Comparison of ENCODE assay signal across 17 mouse cellular contexts in genomic region chr17:62655819-62656355, GRCm38 (mm10).
DNase-seq lines count a peak whose midpoint lies in the region; ATAC-seq and TF ChIP-seq lines count a peak whose summit lies in the region.
"Had no signal": no experiment of that assay in that cellular context is flagged by ENCODE, and none has a peak within 500 bp of the region (broad histone marks: within the 10 kb centered on the region; RNA-seq: fewer than 3 reads in every experiment).

No protein-coding gene starts in this region.

- H3K4me2 ChIP-seq in heart, embryonic 11.5 days = peak overlapping the region; percentile 56
- peak overlapping the region; percentile 36 for H3K4me2 ChIP-seq in liver, embryonic 11.5 days
- H3K4me2 ChIP-seq in liver, postnatal 0 days (ENCODE audit: low read depth, low read length) = peak overlapping the region; percentile 52
- H3K4me2 ChIP-seq: hindbrain, embryonic 12.5 days; liver, embryonic 15.5 days had no signal

- peak overlapping the region; percentile 6; the same call in 1 of the 2 replicates for H3K4me3 ChIP-seq in heart, embryonic 11.5 days (ENCODE audit: low read depth, low read length)
- H3K4me3 ChIP-seq in liver, embryonic 11.5 days (ENCODE audit: low read depth, low read length) = no peak overlapping the region
- H3K4me3 ChIP-seq in liver, postnatal 0 days (ENCODE audit: low read depth, low read length) = no peak overlapping the region
- H3K4me3 ChIP-seq: embryonic facial prominence, embryonic 10.5 days; gastrocnemius, adult 2 months; hindbrain, embryonic 12.5 days; liver, embryonic 15.5 days had no signal

- H3K27ac ChIP-seq in heart, embryonic 11.5 days (ENCODE audit: low read depth, low read length) = no peak overlapping the region
- no peak overlapping the region for H3K27ac ChIP-seq in liver, embryonic 11.5 days (ENCODE audit: low read depth, low read length)
- no peak overlapping the region for H3K27ac ChIP-seq in liver, postnatal 0 days (ENCODE audit: low read depth)
- H3K27ac ChIP-seq: embryonic facial prominence, embryonic 10.5 days; gastrocnemius, adult 2 months; hindbrain, embryonic 12.5 days; liver, embryonic 15.5 days had no signal

- no peak for TF ChIP-seq CTCF in liver, postnatal 0 days (IDR thresholded peaks at IDR 0.05; ENCODE audit: low read depth)

- H3K36me3 ChIP-seq in heart, embryonic 11.5 days (ENCODE audit: control insufficient read depth, insufficient read depth, low read length) = no peaks in the 10 kb centered on the region
- no peaks in the 10 kb centered on the region for H3K36me3 ChIP-seq in liver, embryonic 11.5 days (ENCODE audit: control insufficient read depth, insufficient read depth, low read length)
- no peaks in the 10 kb centered on the region for H3K36me3 ChIP-seq in liver, postnatal 0 days (replicated peaks; ENCODE audit: insufficient read depth, low read length)
- H3K36me3 ChIP-seq: hindbrain, embryonic 12.5 days; liver, embryonic 15.5 days had no signal

- H3K9me3 ChIP-seq in heart, embryonic 11.5 days (replicated peaks; ENCODE audit: control insufficient read depth, low read length) = no peaks in the 10 kb centered on the region
- no peaks in the 10 kb centered on the region for H3K9me3 ChIP-seq in liver, embryonic 11.5 days (ENCODE audit: control insufficient read depth, low read length)
- no peaks in the 10 kb centered on the region for H3K9me3 ChIP-seq in liver, postnatal 0 days (ENCODE audit: low read length)
- H3K9me3 ChIP-seq: embryonic facial prominence, embryonic 10.5 days; hindbrain, embryonic 12.5 days; liver, embryonic 15.5 days had no signal

- H3K9ac ChIP-seq in heart, embryonic 11.5 days (ENCODE audit: low read depth, low read length) = 0 out of 2 replicates have a peak overlapping the region, but pooled peaks have one; percentile 29
- no peak overlapping the region for H3K9ac ChIP-seq in liver, embryonic 11.5 days (ENCODE audit: low read depth, low read length)
- H3K9ac ChIP-seq in liver, postnatal 0 days (replicated peaks) = no peak overlapping the region
- H3K9ac ChIP-seq: hindbrain, embryonic 12.5 days; liver, embryonic 15.5 days had no signal

- H3K27me3 ChIP-seq in heart, embryonic 11.5 days (ENCODE audit: control insufficient read depth, insufficient read depth, low read length) = no peaks in the 10 kb centered on the region
- H3K27me3 ChIP-seq in liver, embryonic 11.5 days (replicated peaks; ENCODE audit: control insufficient read depth, insufficient read depth, low read length) = no peaks in the 10 kb centered on the region
- no peaks in the 10 kb centered on the region for H3K27me3 ChIP-seq in liver, postnatal 0 days (ENCODE audit: insufficient read depth, low read length)
- H3K27me3 ChIP-seq: hindbrain, embryonic 12.5 days; liver, embryonic 15.5 days had no signal

- H3K4me1 ChIP-seq in heart, embryonic 11.5 days (ENCODE audit: control insufficient read depth, insufficient read depth, low read length) = peaks cover 19% of the 10 kb centered on the region; the same call in 1 of the 2 replicates
- 0 out of 2 replicates have a peak, but pooled peaks cover 3% of the 10 kb centered on the region for H3K4me1 ChIP-seq in liver, embryonic 11.5 days (replicated peaks; ENCODE audit: control insufficient read depth, insufficient read depth, low read length)
- peaks cover 6% of the 10 kb centered on the region; the same call in 1 of the 2 replicates for H3K4me1 ChIP-seq in liver, postnatal 0 days (ENCODE audit: insufficient read depth)
- H3K4me1 ChIP-seq: liver, embryonic 15.5 days had no signal

- no peak for TF ChIP-seq EP300 in liver, postnatal 0 days (IDR thresholded peaks at IDR 0.05; ENCODE audit: low read depth)

- 20% methylated on average over 16 of the region's 16 CpGs for WGBS in heart, embryonic 11.5 days (ENCODE audit: insufficient replicate concordance)
- 34% methylated on average over 16 of the region's 16 CpGs for WGBS in liver, embryonic 11.5 days
- 43% methylated on average over 16 of the region's 16 CpGs for WGBS in liver, postnatal 0 days (ENCODE audit: insufficient replicate concordance)

- no peak for DNase-seq in heart, adult 9 months (ENCODE audit: low spot score in 2 of 2)
- no peak for DNase-seq in liver, embryonic 11.5 days (ENCODE audit: low spot score)
- no peak for DNase-seq in liver
- peak; percentile 61 for DNase-seq in brain, adult 2 months (ENCODE audit: low read depth, low spot score)
- no peak for DNase-seq in liver, postnatal 0 days
- DNase-seq in urinary bladder, adult 2 months (ENCODE audit: low spot score) = no peak
- DNase-seq: cerebellum, adult 18-20 months; gastrocnemius, adult 2 months; kidney, adult 2 months; kidney, postnatal 4 days; thymus, postnatal 14 days had no signal

- no peak for ATAC-seq in heart, embryonic 11.5 days (replicated peaks; ENCODE audit: insufficient number of reproducible peaks, low FRiP score, low TSS enrichment)
- ATAC-seq in liver, embryonic 11.5 days (replicated peaks; ENCODE audit: low FRiP score) = no peak
- ATAC-seq in liver, postnatal 0 days = no peak
- ATAC-seq: activated CD4-positive, CD25-positive, alpha-beta regulatory T cell, adult 4 months; CD4-positive, CD25-positive, alpha-beta regulatory T cell, adult 4 months had no signal
